Mouse (Mus musculus) myocyte (in vitro differentiated cells): ENCODE data around the gene Unc5c.

Source experiments
- CEBPB ChIP-seq: IDR thresholded peaks from 2 replicates; pipeline ENCODE4 v1.6.1; 2011; ENCODE audit warnings: mild to moderate bottlenecking, moderate library complexity; ENCODE audit not compliant: poor library complexity, insufficient read depth, severe bottlenecking
- E2F4 ChIP-seq: IDR thresholded peaks from one replicate; pipeline ENCODE4 v1.6.1; 2011; ENCODE audit warnings: mild to moderate bottlenecking, control low read depth, moderate library complexity; ENCODE audit not compliant: insufficient read depth
- MAX ChIP-seq: IDR thresholded peaks from one replicate; pipeline ENCODE4 v1.6.1; 2011; ENCODE audit warnings: low read depth, mild to moderate bottlenecking, control low read depth
- MYOD1 ChIP-seq, 3 experiments: IDR thresholded peaks; one replicate each; pipeline ENCODE4 v1.6.1; 2011; ENCODE audit warnings: control low read depth in 2 of 3, low read depth in 2 of 3, mild to moderate bottlenecking in 2 of 3, moderate library complexity in 1 of 3; ENCODE audit not compliant: insufficient read length in 2 of 3, control insufficient read depth in 1 of 3
- MYOG ChIP-seq, 3 experiments: IDR thresholded peaks; one replicate each; pipeline ENCODE4 v1.6.1; 2011; ENCODE audit warnings: control low read depth in 2 of 3, low read depth in 2 of 3, mild to moderate bottlenecking in 2 of 3; ENCODE audit not compliant: insufficient read length in 2 of 3, control insufficient read depth in 1 of 3, insufficient read depth in 1 of 3
- POLR2A ChIP-seq: IDR thresholded peaks from one replicate; pipeline ENCODE4 v1.6.1; 2011; ENCODE audit warnings: low read depth, mild to moderate bottlenecking, control low read depth, moderate library complexity; ENCODE audit not compliant: insufficient read length
- REST ChIP-seq: IDR thresholded peaks from one replicate; pipeline ENCODE4 v1.6.1; 2011; ENCODE audit warnings: mild to moderate bottlenecking, control low read depth, moderate library complexity; ENCODE audit not compliant: insufficient read depth, insufficient read length
- SRF ChIP-seq: IDR thresholded peaks from one replicate; pipeline ENCODE4 v1.6.1; 2011; ENCODE audit warnings: low read depth; ENCODE audit not compliant: control insufficient read depth, insufficient read length
- TCF12 ChIP-seq: IDR thresholded peaks from one replicate; pipeline ENCODE4 v1.6.1; 2011; ENCODE audit warnings: mild to moderate bottlenecking, control low read depth; ENCODE audit not compliant: poor library complexity, insufficient read depth, severe bottlenecking
- USF1 ChIP-seq: IDR thresholded peaks from one replicate; pipeline ENCODE4 v1.6.1; 2011; ENCODE audit warnings: low read depth, mild to moderate bottlenecking, control low read depth, moderate library complexity

- TF ChIP-seq SRF (no peak), MYOG (IDR thresholded peaks at IDR 0.05; ENCODE audit: control insufficient read depth in 1 of 3, insufficient read depth in 1 of 3, insufficient read length in 2 of 3, low read depth in 2 of 3) (no peak), POLR2A (no peak), TCF12 (no peak), MYOD1 (IDR thresholded peaks at IDR 0.05; ENCODE audit: control insufficient read depth in 1 of 3, insufficient read length in 2 of 3, low read depth in 2 of 3) (no peak), E2F4 (no peak), REST (no peak), CEBPB (no peak), MAX (no peak), USF1 (no peak)
Measured at GRCm38 (mm10) chr3:141660065-141661062, 195.3 kb downstream of the Unc5c start.
